Mouse (Mus musculus) ES-Bruce4 (cell line): ENCODE results near the gene Gm4779.

Experiments used
- CTCF ChIP-seq: IDR thresholded peaks from one replicate; pipeline ENCODE4 v1.8.1; 2011; ENCODE audit warnings: low read depth, low read length
- EP300 ChIP-seq: IDR thresholded peaks from 2 replicates; pipeline ENCODE4 v1.6.1; 2011; ENCODE audit warnings: low read depth, low read length; ENCODE audit not compliant: insufficient read depth
- POLR2A ChIP-seq: IDR thresholded peaks from one replicate; pipeline ENCODE4 v1.8.1; 2011; ENCODE audit warnings: low read length; ENCODE audit not compliant: insufficient read depth

- no peak for TF ChIP-seq EP300
- TF ChIP-seq POLR2A, result no peak
- no peak for TF ChIP-seq CTCF
Observed at GRCm38 (mm10) chrX:101769478-101769877, 24.7 kb downstream of the Gm4779 start.
